Mouse (Mus musculus) olfactory bulb, adult 2 months (tissue): ENCODE data around the gene Pcca.

Experiments
- CTCF ChIP-seq: fragments of 200-500 bp; IDR thresholded peaks from 2 replicates; pipeline ENCODE4 v1.5.1; 2012; ENCODE audit warnings: low read depth, mild to moderate bottlenecking, low read length, moderate library complexity; ENCODE audit not compliant: insufficient read depth
- POLR2A ChIP-seq: fragments of 200-500 bp; IDR thresholded peaks from 2 replicates; pipeline ENCODE4 v1.6.1; 2012; ENCODE audit warnings: mild to moderate bottlenecking, low read depth, low read length, moderate library complexity; ENCODE audit not compliant: insufficient read depth

DNA sequence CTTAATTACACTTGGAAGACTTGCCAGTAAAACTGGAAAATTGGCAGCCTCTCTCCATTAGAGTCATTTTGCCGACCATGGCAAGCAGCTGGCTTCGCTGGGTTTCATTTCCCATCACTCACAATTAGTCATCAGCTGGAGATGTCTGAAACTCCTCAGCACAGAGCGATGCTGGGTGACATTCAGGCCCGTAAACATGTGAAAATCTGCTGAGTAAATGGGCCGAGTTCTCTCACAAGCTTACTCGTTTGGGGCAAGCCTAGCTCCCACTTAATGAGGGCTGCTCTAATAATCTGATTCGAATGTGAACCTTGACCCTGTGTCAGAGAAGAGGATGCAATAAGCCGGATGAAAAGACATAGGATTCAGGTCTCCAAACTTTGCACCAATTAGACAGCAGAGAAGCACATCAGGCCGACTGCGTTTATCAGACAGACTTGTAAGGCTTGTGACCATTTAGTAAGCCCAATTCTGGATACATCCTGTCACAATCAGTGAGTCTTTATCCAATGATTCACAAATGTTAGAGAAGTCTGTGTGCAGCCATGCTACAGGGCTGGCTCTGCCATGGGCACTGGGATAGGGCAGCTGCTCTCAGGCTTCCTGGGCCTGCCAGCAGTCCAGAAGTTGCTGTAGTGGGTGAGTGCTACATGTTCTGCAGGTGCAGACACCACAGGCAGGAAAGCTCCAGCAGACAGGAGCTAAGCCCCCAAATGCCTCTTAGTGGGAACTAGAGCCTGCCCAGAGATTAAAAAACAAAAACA lies 349.9 kb downstream of the Pcca start:
- TF ChIP-seq CTCF (no peak), POLR2A (no peak)
